Mouse (Mus musculus): ENCODE measurements at regions not wholly inside any gene's neighbourhood (a gene's known extent, or its start where the extent isn't known, plus 50 kb on each side); places are given as distances from the start of the nearest gene placed in this dataset.

DNA sequence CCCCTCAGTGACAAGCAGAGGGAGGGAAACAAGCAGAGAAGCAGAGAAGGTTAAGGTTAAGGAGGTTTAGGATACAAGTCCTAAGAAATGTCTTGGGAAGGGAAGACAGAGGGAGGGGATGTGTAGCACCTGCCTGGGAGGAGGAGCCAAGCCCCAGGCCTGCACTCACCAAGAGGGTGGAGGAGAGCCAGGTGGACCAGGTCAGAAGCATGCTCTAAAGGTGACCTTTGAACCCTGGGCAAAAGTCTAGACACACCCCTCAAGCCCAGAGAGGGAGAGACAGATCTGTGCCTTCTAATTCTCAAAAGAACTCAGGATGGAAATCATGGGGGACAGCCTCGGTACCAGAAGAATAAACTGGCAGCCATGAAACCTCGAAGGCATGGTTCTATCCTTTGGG, 54.4 kb upstream of the Calm2 start:
- no peak for DNase-seq (ENCODE audit: low spot score)

- DNase-seq (ENCODE audit: low spot score), result peak; percentile 73
These were observed 55.1 kb upstream of the Calm2 start for GRCm38 (mm10) chr17:87501687-87502387.

- no peak for DNase-seq (ENCODE audit: low spot score)
These were observed 55.9 kb upstream of the Calm2 start for GRCm38 (mm10) chr17:87502388-87503369.

DNA sequence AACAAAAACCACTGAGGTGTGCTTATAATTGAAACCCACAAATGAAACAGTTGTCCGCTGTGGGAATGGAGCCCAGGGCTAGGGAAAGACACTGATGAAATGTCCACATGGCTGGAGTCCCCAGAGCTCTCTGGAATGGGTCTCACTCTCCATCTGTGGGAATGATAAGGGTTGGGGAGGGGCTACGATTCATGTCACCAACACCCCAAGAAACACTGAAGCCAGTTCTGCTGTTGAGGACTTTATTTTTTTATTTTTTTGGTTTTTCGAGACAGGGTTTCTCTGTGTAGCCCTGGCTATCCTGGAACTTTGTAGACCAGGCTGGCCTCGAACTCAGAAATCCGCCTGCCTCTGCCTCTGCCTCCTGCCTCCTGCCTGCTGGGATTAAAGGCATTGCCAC, 56.8 kb upstream of the Calm2 start:
- DNase-seq (ENCODE audit: low spot score), result no peak

DNA sequence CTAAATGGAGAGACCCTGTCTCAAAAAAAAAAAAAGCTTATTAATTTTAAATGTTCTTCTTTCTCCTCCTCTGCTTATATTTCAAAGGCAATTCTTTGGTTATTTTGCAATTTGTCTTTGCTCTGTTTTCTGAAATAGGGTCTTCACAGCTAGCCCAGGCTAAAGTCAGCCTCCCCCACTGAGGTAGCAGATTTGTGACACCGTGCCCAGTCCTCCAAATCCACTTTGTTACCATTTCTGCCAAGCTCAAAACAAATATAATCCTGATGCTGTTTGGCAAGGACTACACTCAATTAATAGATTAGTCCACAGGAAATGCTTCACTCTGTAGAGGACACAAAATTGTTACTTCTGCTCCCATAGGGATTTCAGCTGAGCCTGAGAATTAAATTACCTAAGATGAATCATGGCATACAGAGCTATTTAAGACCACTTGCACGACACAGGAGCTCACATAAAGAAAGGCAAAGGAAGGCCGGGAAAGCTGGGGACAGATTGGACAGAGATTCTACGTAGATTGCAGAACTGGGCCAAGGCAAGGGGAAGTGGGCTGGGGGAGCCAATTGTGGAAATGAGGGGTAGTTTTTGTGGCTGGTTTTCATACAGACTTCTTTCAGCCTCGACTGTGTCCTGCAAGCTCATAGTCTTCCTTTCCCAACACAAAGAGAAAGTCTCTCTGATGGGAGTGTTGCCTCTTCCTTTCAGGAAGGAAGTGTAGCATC, 58.4 kb upstream of the Calm2 start:
- no peak for DNase-seq (ENCODE audit: low spot score)

GRCm38 (mm10) chr17:87507848-87508247, 61.1 kb upstream of the Calm2 start:
- no peak for DNase-seq (ENCODE audit: low spot score)

- DNase-seq (ENCODE audit: low spot score), result no peak
These were observed 62.0 kb upstream of the Calm2 start for GRCm38 (mm10) chr17:87508582-87509253.

DNA sequence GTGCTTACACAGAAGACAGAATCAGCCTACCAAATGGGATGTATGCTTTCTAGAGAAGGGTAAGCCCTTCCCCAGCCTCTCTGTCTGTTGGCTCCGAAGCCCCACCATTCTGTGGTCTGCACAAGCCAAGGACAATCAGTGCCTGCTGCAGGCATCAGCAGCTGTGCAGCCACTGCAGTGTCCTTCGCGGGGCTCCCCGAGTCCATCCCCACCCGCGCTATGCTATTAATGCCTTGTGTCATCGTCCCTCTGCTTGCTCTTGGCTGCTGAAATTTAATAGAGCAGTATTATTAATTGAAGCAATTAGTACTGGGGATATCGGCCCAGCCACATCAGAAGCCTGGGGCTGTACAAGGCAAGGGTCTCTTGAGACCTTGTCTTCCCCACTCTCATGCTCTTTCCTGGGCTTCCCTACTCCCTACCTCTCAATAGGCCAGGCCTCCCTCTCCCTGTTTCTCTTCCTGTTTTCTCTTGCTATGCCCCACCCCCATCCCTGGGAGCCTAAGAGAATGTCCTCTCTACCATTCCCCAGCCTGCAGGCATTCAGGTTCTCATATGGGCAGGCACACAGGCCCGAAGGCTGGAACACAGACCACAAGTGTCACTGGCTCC, 65.4 kb upstream of the Calm2 start:
- no peak for DNase-seq (ENCODE audit: low spot score)

- DNase-seq (ENCODE audit: low spot score), result no peak
These were observed 67.1 kb upstream of the Calm2 start for GRCm38 (mm10) chr17:87513822-87514221.

- no peak for DNase-seq (ENCODE audit: low spot score)
These were observed 67.8 kb upstream of the Calm2 start for GRCm38 (mm10) chr17:87514366-87515126.

DNA sequence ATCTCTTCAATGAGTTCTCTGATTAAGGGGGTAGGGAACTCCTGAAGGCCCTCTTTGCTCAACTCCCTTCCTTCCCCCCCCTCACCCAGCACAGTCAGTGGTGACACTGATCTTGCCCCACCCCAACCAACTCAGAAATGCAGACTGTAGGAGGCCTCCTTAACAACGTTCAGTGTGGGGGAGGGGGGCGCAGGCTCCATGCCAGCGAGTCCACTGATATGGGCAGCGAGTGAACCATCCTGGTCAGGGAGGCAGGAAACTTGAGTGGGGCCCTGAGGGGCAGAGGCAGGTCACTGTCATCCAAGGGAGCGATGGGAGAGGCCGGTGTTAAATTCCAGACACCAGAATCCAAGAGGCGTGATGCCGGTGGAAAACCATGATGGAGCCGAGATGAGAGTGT, 70.5 kb upstream of the Calm2 start:
- DNase-seq (ENCODE audit: low spot score), result no peak

DNA sequence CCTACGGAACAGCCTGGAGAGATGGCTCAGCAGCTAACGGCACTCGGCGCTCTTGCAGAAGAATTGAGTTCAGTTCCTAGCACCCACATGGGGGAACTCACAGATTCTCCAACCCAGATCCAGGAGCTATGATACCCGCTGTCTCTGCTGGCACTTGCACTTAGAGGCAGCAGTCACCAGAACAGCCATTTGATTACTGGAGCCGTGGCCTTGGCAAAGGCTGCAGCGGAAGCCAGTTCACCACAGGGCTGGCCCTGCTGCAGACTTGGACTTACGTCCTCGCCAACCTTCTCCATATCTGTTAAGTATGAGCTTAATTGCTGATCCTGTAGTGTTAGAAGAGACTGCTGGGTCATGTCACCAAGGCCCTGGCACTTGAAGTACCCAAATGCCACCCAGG, 72.7 kb upstream of the Calm2 start:
- no peak for DNase-seq (ENCODE audit: low spot score)

GRCm38 (mm10) chr17:87520841-87521240, 74.1 kb upstream of the Calm2 start:
- no peak for DNase-seq (ENCODE audit: low spot score)

GRCm38 (mm10) chr17:87521622-87522151, 75.0 kb upstream of the Calm2 start:
- no peak for DNase-seq (ENCODE audit: low spot score)

DNA sequence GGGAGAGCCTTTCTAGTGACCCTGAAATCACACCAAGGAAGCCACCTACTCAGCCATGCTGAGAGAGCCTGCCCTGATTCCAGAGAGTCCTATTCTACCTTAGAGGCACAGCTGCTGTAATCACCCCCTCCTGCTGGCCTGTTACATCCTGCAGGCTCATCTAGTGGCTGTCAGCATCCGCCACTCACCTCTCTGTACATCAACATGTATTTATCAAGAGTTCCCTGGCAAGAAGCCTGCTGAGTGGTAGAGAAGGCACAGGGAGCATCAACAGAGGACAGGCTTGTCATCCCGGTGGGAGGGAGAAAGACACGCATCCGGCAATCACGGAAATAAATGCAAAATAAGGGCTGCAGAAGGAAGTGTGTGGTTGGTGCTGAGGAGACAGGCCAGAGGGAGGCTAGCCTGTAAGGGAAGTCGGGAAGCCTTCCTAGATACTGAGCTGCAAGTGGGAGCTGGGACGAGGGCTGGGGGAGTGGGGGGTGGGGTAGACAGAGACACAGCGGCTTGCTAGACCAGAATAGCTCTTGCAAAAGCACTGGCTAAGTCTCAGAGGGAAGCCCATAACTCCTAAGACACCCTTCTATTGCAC, 75.9 kb upstream of the Calm2 start:
- peak; percentile 35 for DNase-seq (ENCODE audit: low spot score)

DNA sequence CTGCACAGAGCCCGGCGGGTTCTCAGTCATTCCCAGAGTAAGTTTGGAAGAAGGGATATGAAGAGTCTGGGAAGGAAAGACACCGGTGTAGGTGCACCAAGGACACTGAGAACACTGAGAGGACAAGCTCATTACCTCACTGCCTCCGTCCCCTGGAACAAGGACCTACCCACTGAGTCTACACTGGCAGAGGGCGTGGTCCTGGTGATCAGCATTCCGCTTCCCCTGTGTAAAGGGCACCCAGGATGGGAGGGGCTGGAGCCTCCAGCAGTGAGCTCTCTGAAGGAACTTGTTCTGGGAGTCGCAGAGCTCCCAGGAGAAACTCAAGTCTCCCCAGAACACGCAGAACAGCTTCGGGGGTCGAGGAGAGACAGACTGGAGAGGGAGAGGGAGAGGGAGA, 76.9 kb upstream of the Calm2 start:
- DNase-seq (ENCODE audit: low spot score), result no peak

DNA sequence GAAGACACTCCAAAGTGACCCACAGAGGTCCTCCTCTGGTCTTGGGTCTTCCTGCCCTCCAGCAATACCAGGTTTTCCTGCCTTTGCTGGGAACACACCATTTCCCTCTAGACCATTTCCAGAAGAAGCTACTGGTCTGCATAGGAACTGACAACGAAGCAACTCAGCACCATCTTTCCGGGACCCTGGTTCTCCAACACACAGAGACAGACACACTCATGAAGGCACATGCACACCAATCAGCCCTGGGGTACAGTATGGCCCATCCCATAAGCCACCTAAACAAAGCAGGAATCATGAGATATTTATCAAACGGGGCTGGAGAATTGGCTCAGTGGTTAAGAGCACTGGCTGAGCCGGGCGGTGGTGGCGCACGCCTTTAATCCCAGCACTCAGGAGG, 80.4 kb upstream of the Calm2 start:
- no peak for DNase-seq (ENCODE audit: low spot score)

DNA sequence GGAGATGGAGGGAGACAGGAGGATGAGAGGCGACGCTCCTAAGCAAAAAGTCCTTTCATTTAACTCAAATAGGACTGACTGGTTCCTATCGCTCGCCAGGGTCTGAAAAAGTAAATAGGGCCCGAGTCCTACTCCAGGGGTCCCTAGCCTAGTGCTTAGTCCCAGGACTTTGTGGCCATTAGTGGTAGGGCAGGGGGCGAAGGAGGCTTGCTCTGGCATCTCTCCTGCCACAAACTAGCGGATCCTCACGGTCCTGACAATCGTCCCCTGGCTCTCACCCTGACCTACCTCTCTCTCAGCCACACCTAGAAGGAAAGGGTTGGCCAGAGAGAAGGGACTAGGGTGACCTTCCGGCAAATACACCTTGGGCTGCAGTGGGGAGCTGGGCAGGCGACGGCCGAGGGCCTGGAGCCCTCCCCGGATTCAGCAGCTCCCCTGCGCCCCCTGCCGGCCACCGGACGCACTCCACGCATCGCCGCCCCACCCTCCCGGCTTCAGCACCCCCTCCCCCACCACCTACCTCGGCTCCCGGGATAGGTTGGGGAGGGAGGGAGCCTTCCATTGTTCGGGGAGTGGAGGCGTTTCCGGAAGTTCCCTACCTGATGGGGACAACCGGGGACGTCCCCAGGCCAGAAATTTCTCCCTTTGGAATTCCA, 83.6 kb upstream of the Calm2 start:
- DNase-seq (ENCODE audit: low spot score), result peak; percentile 86

GRCm38 (mm10) chr17:87530818-87531410, 84.2 kb upstream of the Calm2 start:
- no peak for DNase-seq (ENCODE audit: low spot score)

Measured in layer of hippocampus, adult 11-12 months (tissue).